Mouse (Mus musculus) heart, adult 8-10 months (tissue): ENCODE measurements at regions not wholly inside any gene's neighbourhood (a gene's known extent, or its start where the extent isn't known, plus 50 kb on each side); places are given as distances from the start of the nearest gene placed in this dataset.
"Not testable (repeated sequence)": the region's sequence is repeated elsewhere in the genome, so short reads cannot be mapped to it uniquely, and the experiment has no call there.

Source experiments
- DNase-seq: peaks from one replicate; pipeline ENCODE4 v3.0.0; 2022; ENCODE audit warnings: low spot score

DNA sequence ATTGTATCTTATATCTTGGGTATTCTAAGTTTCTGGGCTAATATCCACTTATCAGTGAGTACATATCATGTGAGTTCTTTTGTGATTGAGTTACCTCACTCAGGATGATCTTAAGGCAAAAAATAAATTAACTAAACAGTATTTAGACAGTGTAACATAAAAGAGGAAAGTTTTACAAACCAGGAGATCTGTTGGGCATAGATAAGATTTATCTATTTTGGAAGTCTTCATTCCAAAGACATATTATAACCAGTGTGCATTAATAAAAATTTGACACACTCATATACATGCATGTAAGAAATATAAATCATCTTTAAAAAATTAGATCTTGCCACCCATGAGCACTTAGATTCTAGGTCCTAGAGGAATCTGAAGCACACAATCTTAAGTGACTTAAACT, 343.9 kb upstream of the Fam174a start:
- no peak for DNase-seq

DNA sequence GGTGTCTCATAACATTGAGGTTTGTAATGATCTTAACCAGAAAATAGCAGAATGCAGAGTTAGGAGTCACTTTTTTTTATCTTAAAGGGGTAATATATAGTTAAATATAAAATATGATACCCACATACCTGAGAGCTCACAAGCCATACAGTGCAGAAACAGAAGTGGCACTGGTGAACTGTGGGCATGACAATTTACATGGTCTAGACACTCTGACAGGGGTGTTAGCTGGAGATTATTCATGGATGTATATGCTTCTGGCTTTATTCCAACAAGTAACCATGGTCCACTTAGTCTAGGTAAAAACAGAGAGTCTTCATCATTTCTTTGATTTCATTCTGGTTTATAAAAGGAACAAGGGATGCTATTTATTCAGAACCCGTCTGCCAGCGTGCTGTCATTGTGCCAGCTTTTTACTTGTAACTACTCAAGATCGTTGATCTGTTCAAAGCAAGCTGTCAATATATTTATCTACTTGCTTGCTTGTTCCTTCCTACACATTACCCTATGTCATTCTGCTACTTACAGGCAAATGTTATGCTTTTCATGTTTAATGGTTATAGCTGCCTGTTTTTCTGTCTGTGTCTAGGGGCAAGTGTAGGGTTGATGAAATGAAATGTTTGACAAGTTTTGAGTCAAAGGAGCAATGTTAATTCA, 343.2 kb upstream of the Fam174a start:
- DNase-seq, result no peak

DNA sequence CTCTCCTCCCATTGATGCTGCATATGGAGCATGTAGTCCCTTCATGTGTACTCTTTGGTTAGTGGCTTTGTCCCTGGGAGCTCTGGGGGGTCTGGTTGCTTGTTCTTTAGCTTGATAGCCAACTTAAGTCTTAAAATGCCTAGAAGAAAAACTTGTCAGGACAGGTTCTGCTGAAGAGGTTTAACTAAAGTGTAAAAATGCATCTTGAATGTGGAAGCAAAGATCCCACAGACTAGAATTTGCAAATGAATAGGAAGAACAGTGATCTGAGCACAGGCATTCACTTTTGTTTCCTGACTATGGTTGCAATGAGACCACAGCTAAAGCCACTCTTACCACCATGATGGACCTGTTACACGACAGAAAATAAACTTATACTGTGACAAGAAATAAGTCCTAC, 320.1 kb upstream of the Fam174a start:
- no peak for DNase-seq

DNA sequence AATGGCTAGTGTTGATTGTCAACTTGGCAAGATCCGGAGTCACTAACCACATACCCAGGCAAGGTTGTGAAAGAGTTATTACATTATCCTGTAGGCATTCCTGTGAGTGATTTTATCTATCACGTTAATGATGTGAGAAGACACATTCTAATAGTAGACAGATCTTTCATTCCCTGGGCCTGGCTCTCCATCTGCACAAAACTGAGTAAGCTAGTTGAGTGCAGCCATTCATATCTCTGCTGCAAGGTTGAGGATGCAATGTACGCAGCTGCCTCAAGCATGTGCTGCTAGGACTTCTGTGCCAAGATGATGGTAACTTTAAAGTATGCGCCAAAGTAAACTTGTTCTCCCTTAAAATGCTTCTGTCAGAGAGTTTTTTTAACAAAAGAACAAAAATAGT, 309.5 kb upstream of the Fam174a start:
- DNase-seq, result no peak

DNA sequence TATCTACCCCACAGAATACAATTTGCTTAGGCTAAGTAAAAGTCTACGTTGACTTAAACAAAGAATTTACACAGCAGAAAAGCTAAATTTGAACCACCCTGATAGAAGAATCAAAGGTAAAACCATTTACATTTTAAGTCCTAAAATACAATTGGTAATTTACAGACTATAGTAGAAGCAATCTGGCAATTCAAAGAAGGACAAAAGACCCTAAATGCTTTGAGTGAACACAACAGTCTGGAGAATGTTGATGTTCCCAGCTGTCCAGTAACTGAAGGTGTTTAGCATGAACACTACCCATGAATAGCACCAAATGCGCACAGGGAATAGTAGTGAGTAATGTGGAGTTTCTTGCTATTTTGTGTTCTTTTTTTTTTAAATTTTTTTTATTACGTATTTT, 282.8 kb upstream of the Fam174a start:
- DNase-seq, result no peak

DNA sequence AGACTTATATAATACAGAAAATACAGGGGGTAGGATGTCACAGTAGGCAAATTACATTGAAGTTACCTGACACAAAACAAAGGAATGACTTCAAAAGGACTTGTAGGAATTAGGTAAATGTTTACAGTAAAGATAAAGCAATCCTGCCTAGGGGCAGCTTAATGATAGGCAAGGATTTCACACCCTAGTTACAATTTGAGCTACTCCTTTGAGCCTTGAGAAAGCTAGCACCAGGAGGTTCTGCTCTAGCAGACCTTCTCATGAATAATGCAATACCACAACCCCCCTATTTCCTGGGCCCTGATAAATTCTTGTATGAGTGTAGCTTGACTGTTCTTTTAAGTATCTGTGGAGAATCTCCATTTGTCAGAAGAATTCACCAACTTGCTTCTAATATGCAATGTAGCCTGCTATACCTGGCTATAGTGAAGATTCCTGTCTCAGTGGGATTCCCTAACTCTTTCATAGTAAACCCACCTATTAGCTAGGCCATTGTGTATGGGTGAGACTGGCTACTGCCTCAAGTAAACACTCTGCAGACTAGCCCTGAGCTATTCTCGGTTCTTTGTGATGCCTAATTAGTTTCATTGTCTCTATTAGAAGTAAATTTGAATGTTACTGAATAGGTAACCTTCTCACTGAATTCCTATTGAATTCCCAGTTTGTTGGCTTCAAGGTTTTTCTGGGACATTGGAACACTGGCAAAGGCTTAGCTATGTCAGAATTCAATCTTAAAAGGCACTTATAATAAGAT, 279.6 kb upstream of the Fam174a start:
- DNase-seq, result not testable (repeated sequence)

DNA sequence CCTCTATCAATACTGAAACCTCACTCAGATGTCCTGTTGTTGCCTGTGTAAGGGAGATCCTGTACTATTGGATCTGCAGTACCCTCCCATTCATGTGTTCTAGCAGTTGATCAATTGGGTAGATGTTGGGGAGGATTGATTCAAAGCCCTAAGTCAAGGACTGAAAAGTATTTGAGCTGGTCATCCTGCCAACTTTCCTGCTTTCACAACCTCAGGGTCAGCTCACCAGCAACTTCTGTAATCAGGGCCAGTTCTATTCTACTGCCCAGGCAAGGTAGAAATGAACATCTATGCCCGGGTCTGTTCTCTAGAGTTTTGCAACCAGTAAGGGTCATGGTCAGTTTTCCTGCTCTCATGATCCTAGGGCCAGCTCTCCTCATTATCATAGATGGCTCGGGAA, 275.0 kb upstream of the Fam174a start:
- DNase-seq, result no peak

DNA sequence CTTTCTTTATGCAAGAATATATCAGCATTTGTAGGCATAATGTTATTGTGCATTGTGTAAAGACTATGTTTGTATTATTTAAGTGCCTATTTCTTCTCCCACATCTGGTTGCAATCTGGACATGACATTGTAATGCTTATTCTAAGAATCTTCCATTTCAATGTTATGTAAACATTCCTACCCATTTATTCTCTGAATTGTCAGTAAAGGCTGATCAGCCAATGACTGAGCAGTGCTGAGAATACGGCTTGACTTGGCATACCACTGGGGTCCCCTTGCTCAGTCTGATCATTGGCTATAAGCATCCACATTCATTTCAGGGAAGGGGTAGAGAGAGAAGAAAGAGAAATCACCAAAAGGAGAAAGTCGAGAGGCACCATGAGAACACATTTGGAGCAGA, 273.1 kb upstream of the Fam174a start:
- DNase-seq, result no peak

DNA sequence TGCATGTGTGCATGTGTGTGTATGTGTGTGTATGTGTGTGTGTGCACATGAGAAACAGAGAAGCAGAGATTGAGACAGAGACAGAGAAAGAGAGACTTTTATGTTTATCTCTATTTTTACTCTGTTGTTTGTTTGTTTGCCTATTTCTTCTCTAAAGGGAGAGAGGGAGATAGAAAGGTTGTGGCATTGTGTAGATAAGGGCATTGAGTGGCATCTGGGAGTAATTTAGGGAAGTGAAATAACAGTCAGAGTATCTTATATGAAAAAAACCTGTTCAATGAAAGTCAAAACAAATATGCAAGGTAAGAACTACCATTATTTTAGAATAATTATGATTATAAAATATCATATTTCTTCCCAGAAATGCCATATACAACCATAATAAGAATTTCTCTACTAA, 270.1 kb upstream of the Fam174a start:
- DNase-seq, result no peak

DNA sequence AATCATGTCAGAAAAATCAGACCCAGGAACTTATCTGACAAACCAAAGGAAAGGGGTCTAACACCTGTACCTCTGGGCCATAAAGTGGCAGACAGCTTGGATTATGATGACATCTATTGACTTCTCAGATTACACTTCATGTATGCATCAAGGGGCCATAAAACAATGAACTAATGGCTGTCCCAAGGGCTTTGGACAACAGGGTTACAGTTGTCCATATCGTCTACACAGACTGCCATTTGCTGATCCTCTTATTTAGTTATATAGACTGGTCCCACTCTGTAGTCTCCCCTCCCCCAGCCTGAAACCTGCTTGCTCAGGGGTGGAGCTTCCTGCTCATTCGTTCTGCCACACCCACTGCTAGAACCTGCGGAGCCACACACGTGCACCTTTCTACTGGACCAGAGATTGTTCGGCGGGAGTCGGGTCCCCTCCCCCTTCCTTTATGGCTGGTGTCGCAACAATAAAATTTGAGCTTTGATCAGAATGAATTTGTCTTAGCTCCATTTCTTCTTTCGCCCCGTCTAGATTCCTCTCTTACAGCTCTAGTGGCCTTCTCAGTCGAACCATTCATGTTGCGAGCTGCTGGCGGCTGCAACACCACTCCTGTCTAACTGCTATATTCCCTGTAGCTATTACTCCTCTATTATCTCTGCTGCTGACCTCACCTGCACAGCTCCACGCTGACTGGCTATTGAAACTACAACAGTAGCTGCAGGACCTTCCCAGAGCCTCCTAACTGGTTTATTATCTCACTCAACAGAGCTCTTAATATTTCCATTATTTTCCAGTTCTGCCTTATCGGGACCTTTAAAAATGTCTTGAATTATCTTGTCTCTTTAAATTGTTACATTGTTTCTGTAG, 248.9 kb upstream of the Fam174a start:
- DNase-seq, result no peak

DNA sequence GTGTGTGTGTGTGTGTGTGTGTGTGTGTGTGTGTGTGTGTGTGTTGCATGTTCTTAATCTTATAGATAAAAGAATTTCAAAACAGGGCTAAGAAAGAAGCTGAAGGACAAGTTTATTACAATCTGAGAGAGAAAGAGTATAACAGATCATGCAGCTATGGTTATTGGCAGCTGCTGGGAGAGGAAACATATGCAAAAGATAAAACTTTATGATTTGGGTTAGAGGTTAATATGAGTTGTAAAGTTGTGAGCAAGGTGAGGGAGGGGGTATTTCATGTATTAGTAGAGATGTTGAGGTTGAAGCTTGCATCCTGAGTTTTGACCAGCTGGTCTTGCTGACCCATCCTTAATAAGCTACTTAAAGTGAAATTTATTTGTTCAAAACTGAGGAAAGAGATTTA, 247.8 kb upstream of the Fam174a start:
- DNase-seq, result no peak

DNA sequence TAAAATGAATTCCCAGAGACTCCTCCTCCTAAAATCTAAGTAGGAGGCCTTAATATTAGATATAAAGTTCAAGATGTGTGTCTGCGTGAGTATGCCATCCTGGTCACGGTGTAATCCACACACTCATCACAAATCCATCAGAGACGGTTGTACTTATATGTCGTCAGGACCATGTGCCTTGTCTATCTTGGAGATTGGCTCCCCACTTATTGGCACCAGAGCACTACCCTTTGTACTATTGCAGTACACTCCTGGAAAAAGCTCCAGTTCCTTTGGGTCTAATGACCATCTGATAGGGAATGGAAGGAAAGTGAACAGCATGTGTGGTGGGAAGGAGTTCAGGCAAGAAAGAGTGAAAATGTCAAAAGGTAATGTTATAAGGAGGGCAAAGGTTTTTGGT, 247.4 kb upstream of the Fam174a start:
- DNase-seq, result no peak

DNA sequence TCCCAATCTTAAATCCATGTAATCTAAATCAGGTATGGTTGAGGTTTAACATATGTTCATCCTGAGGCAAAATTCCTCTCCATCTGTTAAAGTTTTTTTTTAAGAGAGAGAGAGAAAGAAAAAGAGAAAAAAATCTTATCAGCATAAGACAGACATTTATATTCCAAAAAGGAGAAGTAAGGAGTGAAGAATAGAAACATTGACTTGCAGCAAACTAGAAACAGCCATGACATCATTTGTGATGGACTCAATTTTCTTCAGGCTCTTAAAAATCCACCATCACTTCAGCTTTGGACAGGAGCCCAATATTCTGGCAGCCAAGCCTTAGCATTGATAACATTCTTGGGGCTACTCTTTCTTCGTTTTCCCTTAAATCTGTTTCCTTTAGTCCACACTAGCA, 238.3 kb upstream of the Fam174a start:
- DNase-seq, result no peak

DNA sequence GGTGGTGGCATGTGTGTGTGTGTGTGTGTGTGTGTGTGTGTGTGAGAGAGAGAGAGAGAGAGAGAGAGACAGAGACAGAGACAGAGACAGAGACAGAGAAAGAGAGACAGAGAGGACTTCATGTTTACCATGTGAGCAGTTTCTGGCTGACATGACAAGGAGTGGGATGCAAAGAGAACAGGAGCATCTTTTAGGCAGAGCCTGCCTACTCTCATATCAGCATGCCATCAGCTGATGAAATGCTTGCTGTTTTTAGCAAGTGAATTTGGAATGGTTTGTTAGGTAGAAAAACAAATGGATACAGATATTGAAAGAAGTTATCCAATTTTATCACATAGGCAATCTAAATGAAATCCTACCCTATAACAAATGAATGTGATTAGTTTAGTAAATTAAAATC, 203.5 kb upstream of the Fam174a start:
- no peak for DNase-seq

DNA sequence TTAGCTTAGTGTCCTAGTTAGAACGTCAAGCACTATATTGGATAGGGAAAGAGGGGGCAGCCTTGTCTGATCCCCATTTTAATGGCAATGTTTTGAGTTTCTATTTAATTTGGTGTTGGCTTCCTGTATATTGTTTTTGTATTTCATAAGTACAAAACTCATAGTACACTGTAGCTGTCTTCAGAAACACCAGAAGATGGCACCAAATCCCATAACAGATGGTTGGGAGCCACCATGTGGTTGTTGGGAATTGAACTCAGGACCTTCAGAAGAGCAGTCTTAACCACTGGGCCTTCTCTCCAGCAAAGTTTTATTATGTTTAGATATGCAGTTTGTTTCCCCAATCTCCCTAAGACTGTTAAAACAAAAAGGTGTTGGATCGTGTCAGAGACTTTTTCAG, 199.9 kb upstream of the Fam174a start:
- DNase-seq, result no peak

DNA sequence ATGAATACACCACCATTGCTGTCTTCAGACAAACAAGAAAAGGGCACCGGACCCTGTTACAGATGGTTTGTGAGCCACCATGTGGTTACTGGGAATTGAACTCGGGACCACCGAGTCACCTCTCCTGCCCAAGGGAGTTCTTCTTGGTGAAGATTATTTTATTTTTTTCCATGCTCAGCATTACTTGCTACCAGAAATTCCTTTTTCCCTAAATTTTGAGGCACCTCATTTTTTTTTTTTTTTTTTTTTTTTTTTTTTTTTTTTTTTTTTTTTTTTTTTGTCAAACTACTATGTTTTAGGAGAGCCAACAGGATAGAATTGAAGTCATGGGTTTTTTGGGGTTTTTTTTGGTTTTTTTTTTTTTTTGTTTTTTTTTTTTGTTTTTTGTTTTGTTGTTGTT, 165.9 kb upstream of the Fam174a start:
- DNase-seq, result no peak

DNA sequence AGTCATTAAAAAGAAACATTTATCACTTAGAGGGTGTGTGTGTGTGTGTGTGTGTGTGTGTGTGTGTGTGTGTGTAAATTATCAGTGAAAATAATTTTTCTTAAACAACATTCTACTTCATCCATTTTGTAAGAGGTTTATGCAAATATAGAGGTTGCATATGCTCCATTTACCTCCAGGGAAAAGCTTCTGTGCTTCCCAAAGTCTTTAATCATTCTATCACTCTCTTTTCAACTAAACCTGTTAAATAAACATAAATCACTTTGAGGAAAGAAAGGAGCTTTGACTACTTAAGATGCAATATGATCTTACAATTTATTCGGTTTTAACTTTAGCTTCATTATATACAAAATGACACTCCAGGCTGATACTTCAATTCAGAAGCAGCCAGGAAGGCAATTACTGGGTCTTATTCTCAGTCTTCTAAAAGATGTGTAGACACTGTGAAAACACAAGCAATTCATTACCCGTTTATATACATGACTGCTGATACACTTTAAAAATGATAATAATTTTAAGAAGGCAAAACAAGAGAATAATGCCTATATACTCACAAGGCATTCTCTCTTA, 139.3 kb upstream of the Fam174a start:
- no peak for DNase-seq

DNA sequence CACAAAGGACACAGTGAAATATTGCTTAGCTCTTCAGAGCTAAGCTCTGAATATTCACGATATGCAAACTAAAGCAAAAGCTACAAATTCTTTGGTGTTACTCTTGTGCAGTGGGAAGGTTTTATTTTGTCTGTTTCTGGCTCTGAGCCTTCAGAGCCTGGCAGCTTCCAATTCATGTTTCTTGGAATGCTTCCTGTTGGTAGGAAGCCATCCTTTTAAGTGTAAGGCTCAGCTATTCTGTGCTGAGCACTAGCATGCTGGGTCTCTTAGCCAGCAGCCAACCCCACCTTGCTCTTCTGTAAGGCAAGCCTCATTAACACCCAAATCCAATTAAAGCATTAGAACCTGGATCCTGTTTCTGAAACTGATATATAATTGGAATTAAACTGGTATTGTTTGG, 94.5 kb upstream of the Fam174a start:
- no peak for DNase-seq

DNA sequence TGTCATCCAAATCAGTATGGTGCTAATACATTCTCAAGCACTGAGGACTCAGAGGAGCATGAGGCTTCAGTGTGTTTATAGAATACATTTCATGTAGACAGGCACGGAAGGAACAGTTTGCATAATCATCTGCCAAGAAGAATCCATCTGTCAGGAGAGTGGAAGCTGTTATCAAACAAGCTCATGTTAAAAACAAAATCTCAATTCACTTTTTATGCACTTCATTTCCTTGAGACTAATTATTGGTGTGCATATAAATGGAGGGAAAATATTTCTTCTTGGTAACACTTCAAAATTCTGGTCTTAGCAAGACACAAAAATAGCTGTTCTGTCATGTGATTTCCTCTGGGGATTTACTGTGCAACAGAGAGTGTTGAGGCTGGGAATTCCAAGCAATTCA, 90.1 kb upstream of the Fam174a start:
- DNase-seq, result peak; percentile 6

DNA sequence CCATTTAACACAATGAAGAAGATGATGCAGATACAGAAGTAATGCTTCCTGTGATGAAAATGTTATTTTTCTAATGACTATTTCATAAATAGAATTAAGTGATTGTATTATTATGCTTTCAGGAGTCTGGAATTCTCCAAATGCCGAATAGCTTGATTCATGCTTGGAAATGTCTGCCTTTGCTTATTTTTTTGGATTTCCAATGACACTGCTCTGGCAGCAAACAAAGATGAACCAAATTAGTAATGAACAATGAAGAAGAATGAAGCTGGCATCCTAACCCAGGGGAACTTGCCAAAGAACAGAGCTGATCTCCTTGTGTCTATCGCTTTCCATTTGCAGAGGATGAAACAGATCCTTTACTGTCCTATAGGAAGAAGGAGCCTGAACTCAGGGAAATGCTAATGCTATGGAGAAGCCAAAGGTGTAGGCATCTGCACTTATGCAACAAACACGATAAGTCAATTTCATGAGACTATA, 71.7 kb upstream of the Fam174a start:
- DNase-seq, result no peak
